Mouse (Mus musculus): Measurements from ENCODE around the gene Usp53. TPM values are rescaled to one million over a fixed set of nuclear protein-coding genes. Genes with fewer than 3 reads are reported as not detected.
A peak's percentile ranks its signal among the peaks of the same experiment; 100 is the strongest.

Gene Usp53
- polyA plus RNA-seq, 1 experiment from 2014 or later: 5.4 TPM

GRCm38 (mm10) chr3:122929723-122930122 lies 54.6 kb downstream of the Usp53 start:
- Histone ChIP-seq H3K36me3 (peaks cover 31% of the 10 kb centered on the region), H3K27ac (no peak overlapping the region), H3K4me3 (no peak overlapping the region), H3K4me1 (replicated peaks) (peaks cover 16% of the 10 kb centered on the region), H3K9me3 (no peaks in the 10 kb centered on the region), H3K27me3 (ENCODE audit: insufficient read depth, poor library complexity, severe bottlenecking) (no peaks in the 10 kb centered on the region)
- no peak for DNase-seq (ENCODE audit: low spot score)
- WGBS: 90% methylated on average over 6 of the region's 6 CpGs

- peak within 1 kb of the TSS; percentile 65 for H3K4me3 ChIP-seq
- peak; percentile 98 for DNase-seq (ENCODE audit: low spot score)
- peaks cover 22% of the 10 kb centered on the region for H3K4me1 ChIP-seq (replicated peaks)
- no peaks in the 10 kb centered on the region for H3K27me3 ChIP-seq (ENCODE audit: insufficient read depth, poor library complexity, severe bottlenecking)
- no peaks in the 10 kb centered on the region for H3K9me3 ChIP-seq
- H3K27ac ChIP-seq: peak within 1 kb of the TSS; percentile 87
- under 1% methylated on average over 67 of the region's 68 CpGs for WGBS
- H3K36me3 ChIP-seq: peaks cover 15% of the 10 kb centered on the region
Measured at GRCm38 (mm10) chr3:122924009-122924914, 60.0 kb downstream of the Usp53 start, which contains the start of gene 1810037I17Rik. 1810037I17Rik (plus strand) TSS chr3:122924203.

GRCm38 (mm10) chr3:122923147-122923546 lies 61.2 kb downstream of the Usp53 start:
- H3K9me3 ChIP-seq: no peaks in the 10 kb centered on the region
- 70% methylated on average over 7 of the region's 7 CpGs for WGBS
- no peak for DNase-seq (ENCODE audit: low spot score)
- H3K4me3 ChIP-seq: peak overlapping the region; percentile 65
- H3K27me3 ChIP-seq (ENCODE audit: insufficient read depth, poor library complexity, severe bottlenecking): no peaks in the 10 kb centered on the region
- peaks cover 22% of the 10 kb centered on the region for H3K4me1 ChIP-seq (replicated peaks)
- H3K27ac ChIP-seq: no peak overlapping the region
- H3K36me3 ChIP-seq: peaks cover 15% of the 10 kb centered on the region

GRCm38 (mm10) chr3:122921676-122922527 lies 62.4 kb downstream of the Usp53 start:
- Histone ChIP-seq H3K9me3 (no peaks in the 10 kb centered on the region), H3K27ac (no peak overlapping the region), H3K27me3 (ENCODE audit: insufficient read depth, poor library complexity, severe bottlenecking) (no peaks in the 10 kb centered on the region), H3K4me1 (replicated peaks) (peaks cover 22% of the 10 kb centered on the region), H3K4me3 (no peak overlapping the region), H3K36me3 (peaks cover 7% of the 10 kb centered on the region)
- WGBS: 87% methylated on average over 8 of the region's 8 CpGs
- DNase-seq (ENCODE audit: low spot score): no peak

- Histone ChIP-seq H3K4me1 (replicated peaks) (peaks cover 12% of the 10 kb centered on the region), H3K36me3 (no peaks in the 10 kb centered on the region), H3K9me3 (no peaks in the 10 kb centered on the region), H3K27ac (no peak overlapping the region), H3K4me3 (no peak overlapping the region), H3K27me3 (ENCODE audit: insufficient read depth, poor library complexity, severe bottlenecking) (no peaks in the 10 kb centered on the region)
- WGBS: 66% methylated on average over 8 of the region's 8 CpGs
- no peak for DNase-seq (ENCODE audit: low spot score)
Measured at GRCm38 (mm10) chr3:122920572-122921435, 63.5 kb downstream of the Usp53 start.

GRCm38 (mm10) chr3:122919260-122919659 lies 65.0 kb downstream of the Usp53 start, which contains the start of gene Gm10959:
Gm10959 (minus strand) TSS chr3:122919360.
- Histone ChIP-seq H3K4me1 (replicated peaks) (peaks cover 6% of the 10 kb centered on the region; the same call in 1 of the 2 replicates), H3K27me3 (ENCODE audit: insufficient read depth, poor library complexity, severe bottlenecking) (no peaks in the 10 kb centered on the region), H3K4me3 (no peak within 1 kb of the TSS), H3K27ac (no peak within 1 kb of the TSS), H3K9me3 (no peaks in the 10 kb centered on the region), H3K36me3 (no peaks in the 10 kb centered on the region)
- 75% methylated on average over 8 of the region's 8 CpGs for WGBS
- DNase-seq (ENCODE audit: low spot score): no peak

GRCm38 (mm10) chr3:122918672-122919071 lies 65.6 kb downstream of the Usp53 start:
- WGBS: 84% methylated on average over 2 of the region's 2 CpGs
- no peak overlapping the region for H3K4me3 ChIP-seq
- no peaks in the 10 kb centered on the region for H3K36me3 ChIP-seq
- H3K27me3 ChIP-seq (ENCODE audit: insufficient read depth, poor library complexity, severe bottlenecking): no peaks in the 10 kb centered on the region
- H3K27ac ChIP-seq: no peak overlapping the region
- peaks cover 6% of the 10 kb centered on the region; the same call in 1 of the 2 replicates for H3K4me1 ChIP-seq (replicated peaks)
- no peaks in the 10 kb centered on the region for H3K9me3 ChIP-seq
- DNase-seq (ENCODE audit: low spot score): no peak

GRCm38 (mm10) chr3:122916191-122916680 lies 68.1 kb downstream of the Usp53 start:
- 93% methylated on average over 6 of the region's 6 CpGs for WGBS
- no peak overlapping the region for H3K27ac ChIP-seq
- H3K4me3 ChIP-seq: no peak overlapping the region
- H3K4me1 ChIP-seq (replicated peaks): no peaks in the 10 kb centered on the region
- DNase-seq (ENCODE audit: low spot score): no peak
- H3K36me3 ChIP-seq: no peaks in the 10 kb centered on the region
- H3K27me3 ChIP-seq (ENCODE audit: insufficient read depth, poor library complexity, severe bottlenecking): no peaks in the 10 kb centered on the region
- no peaks in the 10 kb centered on the region for H3K9me3 ChIP-seq

GRCm38 (mm10) chr3:122915493-122915892 lies 68.8 kb downstream of the Usp53 start:
- WGBS: 86% methylated on average over 5 of the region's 5 CpGs

GRCm38 (mm10) chr3:122907841-122908240 lies 76.5 kb downstream of the Usp53 start:
- H3K27me3 ChIP-seq (ENCODE audit: insufficient read depth, poor library complexity, severe bottlenecking): no peaks in the 10 kb centered on the region
- H3K4me1 ChIP-seq (replicated peaks): no peaks in the 10 kb centered on the region
- H3K36me3 ChIP-seq: no peaks in the 10 kb centered on the region
- 90% methylated on average over 2 of the region's 2 CpGs for WGBS
- DNase-seq (ENCODE audit: low spot score): no peak
- no peaks in the 10 kb centered on the region for H3K9me3 ChIP-seq
- H3K4me3 ChIP-seq: no peak overlapping the region
- H3K27ac ChIP-seq: no peak overlapping the region

More at GRCm38 (mm10) chr3:122915493-122915892, 68.8 kb downstream of the Usp53 start:
- H3K9me3 ChIP-seq: no peaks in the 10 kb centered on the region
- no peak overlapping the region for H3K27ac ChIP-seq
- H3K27me3 ChIP-seq (ENCODE audit: insufficient read depth, poor library complexity, severe bottlenecking): no peaks in the 10 kb centered on the region
- H3K4me3 ChIP-seq: no peak overlapping the region
- H3K4me1 ChIP-seq (replicated peaks): no peaks in the 10 kb centered on the region
- no peak for DNase-seq (ENCODE audit: low spot score)
- no peaks in the 10 kb centered on the region for H3K36me3 ChIP-seq

- Histone ChIP-seq H3K9me3 (no peaks in the 10 kb centered on the region), H3K4me1 (replicated peaks) (no peaks in the 10 kb centered on the region), H3K27ac (no peak overlapping the region), H3K36me3 (no peaks in the 10 kb centered on the region), H3K27me3 (ENCODE audit: insufficient read depth, poor library complexity, severe bottlenecking) (no peaks in the 10 kb centered on the region), H3K4me3 (no peak overlapping the region)
- WGBS: 43% methylated on average over 12 of the region's 12 CpGs
- peak; percentile 55 for DNase-seq (ENCODE audit: low spot score)
Measured at GRCm38 (mm10) chr3:122903746-122904433, 80.4 kb downstream of the Usp53 start.
